Mouse (Mus musculus): ENCODE measurements around the gene Olfr410.

Gene Olfr410

GRCm38 (mm10) chr11:74337931-74338330, at the start of gene Olfr410:
Gene Olfr410 (minus strand): TSS chr11:74338031.
- in situ Hi-C loops (cut with MboI; ENCODE audit: low pct_unique_long_range_greater_than_20kb in 1 of 2, low sequenced_read_pairs in 2 of 2, unreplicated experiment in 1 of 2): no loop called here

- in situ Hi-C loops (cut with MboI; ENCODE audit: low pct_unique_long_range_greater_than_20kb in 1 of 2, low sequenced_read_pairs in 2 of 2, unreplicated experiment in 1 of 2): no loop called here
These were observed 49.4 kb upstream of the Olfr410 start for GRCm38 (mm10) chr11:74387203-74387602.

GRCm38 (mm10) chr11:74385674-74386073, 47.8 kb upstream of the Olfr410 start:
- in situ Hi-C loops (cut with MboI; ENCODE audit: low pct_unique_long_range_greater_than_20kb in 1 of 2, low sequenced_read_pairs in 2 of 2, unreplicated experiment in 1 of 2): no loop called here

- in situ Hi-C loops (cut with MboI; ENCODE audit: low pct_unique_long_range_greater_than_20kb in 1 of 2, low sequenced_read_pairs in 2 of 2, unreplicated experiment in 1 of 2): loop anchor here (5.0 kb wide), 2 partner anchors 148 to 158 kb away; no protein-coding TSS in a partner anchor
These were observed 41.5 kb upstream of the Olfr410 start for GRCm38 (mm10) chr11:74379166-74379873.

- in situ Hi-C loops (cut with MboI; ENCODE audit: low pct_unique_long_range_greater_than_20kb in 1 of 2, low sequenced_read_pairs in 2 of 2, unreplicated experiment in 1 of 2): loop anchor here (5.0 kb wide), 2 partner anchors 150 to 160 kb away; no protein-coding TSS in a partner anchor
These were observed 39.0 kb upstream of the Olfr410 start for GRCm38 (mm10) chr11:74376847-74377246.

GRCm38 (mm10) chr11:74371393-74372100, 33.7 kb upstream of the Olfr410 start:
- in situ Hi-C loops (cut with MboI; ENCODE audit: low pct_unique_long_range_greater_than_20kb in 1 of 2, low sequenced_read_pairs in 2 of 2, unreplicated experiment in 1 of 2): loop anchor here in 1 of 2 experiments (25.0 kb wide), 2 partner anchors 284 to 1134 kb away; partner anchors contain the start of gene Trpv1

- in situ Hi-C loops (cut with MboI; ENCODE audit: low pct_unique_long_range_greater_than_20kb in 1 of 2, low sequenced_read_pairs in 2 of 2, unreplicated experiment in 1 of 2): loop anchor here in 1 of 2 experiments (25.0 kb wide), 2 partner anchors 274 to 1124 kb away; partner anchors contain the start of gene Trpv1
These were observed 23.9 kb upstream of the Olfr410 start, which contains the start of gene Olfr412 for GRCm38 (mm10) chr11:74361769-74362168. Gene Olfr412 (plus strand): TSS chr11:74362069.

- in situ Hi-C loops (cut with MboI; ENCODE audit: low pct_unique_long_range_greater_than_20kb in 1 of 2, low sequenced_read_pairs in 2 of 2, unreplicated experiment in 1 of 2): loop anchor here in 1 of 2 experiments (25.0 kb wide), 2 partner anchors 265 to 1115 kb away; partner anchors contain the start of gene Trpv1
These were observed 14.7 kb upstream of the Olfr410 start, which contains the start of gene Olfr411 for GRCm38 (mm10) chr11:74352550-74352949. Gene Olfr411 (minus strand): TSS chr11:74352650.

GRCm38 (mm10) chr11:74328781-74329180, 9.1 kb downstream of the Olfr410 start:
- in situ Hi-C loops (cut with MboI; ENCODE audit: low pct_unique_long_range_greater_than_20kb in 1 of 2, low sequenced_read_pairs in 2 of 2, unreplicated experiment in 1 of 2): no loop called here

GRCm38 (mm10) chr11:74326044-74326443, 11.8 kb downstream of the Olfr410 start:
- in situ Hi-C loops (cut with MboI; ENCODE audit: low pct_unique_long_range_greater_than_20kb in 1 of 2, low sequenced_read_pairs in 2 of 2, unreplicated experiment in 1 of 2): no loop called here

- in situ Hi-C loops (cut with MboI; ENCODE audit: low pct_unique_long_range_greater_than_20kb in 1 of 2, low sequenced_read_pairs in 2 of 2, unreplicated experiment in 1 of 2): no loop called here
These were observed 50.6 kb downstream of the Olfr410 start for GRCm38 (mm10) chr11:74287256-74287655.

- in situ Hi-C loops (cut with MboI; ENCODE audit: low pct_unique_long_range_greater_than_20kb in 1 of 2, low sequenced_read_pairs in 2 of 2, unreplicated experiment in 1 of 2): no loop called here
These were observed 54.4 kb downstream of the Olfr410 start, which contains the start of gene Olfr59 for GRCm38 (mm10) chr11:74283436-74283835. Gene Olfr59 (plus strand): TSS chr11:74283736.
